Mouse (Mus musculus) liver, postnatal 0 days (tissue): Measurements from ENCODE around the gene Rpp30.

Source experiments
- CTCF ChIP-seq: sonication (generic); IDR thresholded peaks from 2 replicates; pipeline ENCODE4 v1.5.1; 2016; ENCODE audit warnings: antibody characterized with exemption, low read depth
- EP300 ChIP-seq: IDR thresholded peaks from 2 replicates; pipeline ENCODE4 v1.6.1; 2016; ENCODE audit warnings: antibody characterized with exemption, low read depth, mild to moderate bottlenecking

- no peak for TF ChIP-seq CTCF
- TF ChIP-seq EP300: no peak
These were observed at the start of gene Rpp30 for GRCm38 (mm10) chr19:36083262-36084225.
